Mouse (Mus musculus) bone marrow, adult 2 months (tissue): ENCODE measurements around the gene Ak2.

ENCODE experiments used
- CTCF ChIP-seq: fragments of 200-500 bp; IDR thresholded peaks from 2 replicates; pipeline ENCODE4 v1.5.1; 2011; ENCODE audit warnings: low read length, control low read depth; ENCODE audit not compliant: control insufficient read depth, insufficient read depth
- POLR2A ChIP-seq: fragments of 200-500 bp; IDR thresholded peaks from 2 replicates; pipeline ENCODE4 v1.6.1; 2011; ENCODE audit warnings: low read depth, mild to moderate bottlenecking, control low read depth, low read length, borderline replicate concordance; ENCODE audit not compliant: control insufficient read depth

GRCm38 (mm10) chr4:128980890-128981832, 10.6 kb upstream of the Ak2 start:
- TF ChIP-seq POLR2A: no peak
- no peak for TF ChIP-seq CTCF
